Mouse (Mus musculus) MEL (cell line): ENCODE data around the gene Kcnd3. TPM values are rescaled to one million over a fixed set of nuclear protein-coding genes. Genes with fewer than 3 reads are reported as not detected.

Experiments
- DNase-seq: peaks from one replicate; pipeline ENCODE4 v3.0.0; 2011; ENCODE audit warnings: low read depth, low spot score
- H3K27ac ChIP-seq: 2 replicates; pipeline ENCODE4 v1.5.1; 2012; ENCODE audit warnings: low read depth, mild to moderate bottlenecking, control low read depth, low read length, moderate library complexity; ENCODE audit not compliant: control insufficient read depth
- H3K27me3 ChIP-seq, 2 experiments: fragments of 150-350 bp in 1 of 2; sonication (generic) in 1 of 2; 2 replicates each; pipeline ENCODE4 v1.6.1; 2012; ENCODE audit warnings: low read length in 2 of 2, mild to moderate bottlenecking in 2 of 2, improper control_type of control experiment in 1 of 2, moderate library complexity in 1 of 2; ENCODE audit not compliant: insufficient read depth in 2 of 2, control insufficient read depth in 1 of 2
- H3K36me3 ChIP-seq, 2 experiments: 2 replicates each; pipeline ENCODE4 v1.6.1; 2012 to 2014; ENCODE audit warnings: low read length in 2 of 2, improper control_type of control experiment in 1 of 2, inconsistent platforms in 1 of 2, mild to moderate bottlenecking in 1 of 2; ENCODE audit not compliant: insufficient read depth in 2 of 2, control insufficient read depth in 1 of 2
- H3K4me1 ChIP-seq, 2 experiments: fragments of 150-350 bp in 1 of 2; sonication (generic) in 1 of 2; 2 replicates each; pipeline ENCODE4 v1.6.1; 2012; ENCODE audit warnings: low read length in 2 of 2, improper control_type of control experiment in 1 of 2, mild to moderate bottlenecking in 1 of 2; ENCODE audit not compliant: insufficient read depth in 2 of 2, control insufficient read depth in 1 of 2
- H3K4me3 ChIP-seq, 2 experiments: fragments of 150-350 bp in 1 of 2; sonication (generic) in 1 of 2; 2 replicates each; pipeline ENCODE4 v1.5.1; 2012; ENCODE audit warnings: low read depth in 2 of 2, low read length in 2 of 2, mild to moderate bottlenecking in 2 of 2, moderate library complexity in 2 of 2, control low read depth in 1 of 2, improper control_type of control experiment in 1 of 2; ENCODE audit not compliant: control insufficient read depth in 1 of 2, insufficient read depth in 1 of 2
- H3K79me2 ChIP-seq: 2 replicates; pipeline ENCODE4 v1.6.1; 2012; ENCODE audit warnings: mild to moderate bottlenecking, low read length, moderate library complexity; ENCODE audit not compliant: control insufficient read depth, poor library complexity, insufficient read depth
- H3K9ac ChIP-seq: 2 replicates; pipeline ENCODE4 v1.6.1; 2012; ENCODE audit warnings: low read depth, mild to moderate bottlenecking, control low read depth, low read length, moderate library complexity; ENCODE audit not compliant: control insufficient read depth, poor library complexity, severe bottlenecking
- H3K9me3 ChIP-seq: fragments of 150-350 bp; sonication (generic); replicated peaks from 2 replicates; pipeline ENCODE4 v1.6.1; 2012; ENCODE audit warnings: mild to moderate bottlenecking, low read length, improper control_type of control experiment, moderate library complexity; ENCODE audit not compliant: insufficient read depth
- BHLHE40 ChIP-seq: IDR thresholded peaks from 2 replicates; pipeline ENCODE4 v1.6.1; 2012; ENCODE audit warnings: low read depth, mild to moderate bottlenecking, inconsistent platforms, low read length, improper control_type of control experiment, borderline replicate concordance
- E2F4 ChIP-seq: IDR thresholded peaks from 2 replicates; pipeline ENCODE4 v1.6.1; 2011; ENCODE audit warnings: low read depth, low read length, improper control_type of control experiment, borderline replicate concordance
- EP300 ChIP-seq, 2 experiments: IDR thresholded peaks; 2 replicates each; pipeline ENCODE4 v1.6.1; 2011; ENCODE audit warnings: improper control_type of control experiment in 2 of 2, low read length in 2 of 2, low read depth in 1 of 2, mild to moderate bottlenecking in 1 of 2
- ETS1 ChIP-seq: IDR thresholded peaks from 2 replicates; pipeline ENCODE4 v1.6.1; 2012; ENCODE audit warnings: low read depth, mild to moderate bottlenecking, inconsistent platforms, low read length, improper control_type of control experiment, moderate library complexity
- GABPA ChIP-seq: IDR thresholded peaks from 2 replicates; pipeline ENCODE4 v1.6.1; 2012; ENCODE audit warnings: low read depth, mild to moderate bottlenecking, inconsistent platforms, low read length, improper control_type of control experiment, moderate library complexity
- GATA1 ChIP-seq: IDR thresholded peaks from 2 replicates; pipeline ENCODE4 v1.6.1; 2011; ENCODE audit warnings: low read depth, low read length, improper control_type of control experiment
- HCFC1 ChIP-seq: IDR thresholded peaks from 2 replicates; pipeline ENCODE4 v1.6.1; 2012; ENCODE audit warnings: low read depth, mild to moderate bottlenecking, inconsistent platforms, low read length, improper control_type of control experiment, moderate library complexity
- KAT2A ChIP-seq: conservative IDR thresholded peaks from 2 replicates; pipeline ENCODE4 v1.6.1; 2012; ENCODE audit warnings: low read depth, low read length, improper control_type of control experiment, inconsistent platforms
- MAFK ChIP-seq: IDR thresholded peaks from 2 replicates; pipeline ENCODE4 v1.6.1; 2011; ENCODE audit warnings: low read depth, mild to moderate bottlenecking, low read length, improper control_type of control experiment, borderline replicate concordance
- MXI1 ChIP-seq: IDR thresholded peaks from 2 replicates; pipeline ENCODE4 v1.6.1; 2011; ENCODE audit warnings: mild to moderate bottlenecking, low read depth, low read length, improper control_type of control experiment
- POLR2AphosphoS2 ChIP-seq: IDR thresholded peaks from 2 replicates; pipeline ENCODE4 v1.6.1; 2011; ENCODE audit warnings: low read length, improper control_type of control experiment
- RCOR1 ChIP-seq: IDR thresholded peaks from 2 replicates; pipeline ENCODE4 v1.6.1; 2012; ENCODE audit warnings: low read depth, mild to moderate bottlenecking, inconsistent platforms, low read length, improper control_type of control experiment
- SIN3A ChIP-seq: IDR thresholded peaks from 2 replicates; pipeline ENCODE4 v1.6.1; 2012; ENCODE audit warnings: low read length, improper control_type of control experiment, inconsistent platforms
- TBP ChIP-seq: IDR thresholded peaks from 2 replicates; pipeline ENCODE4 v1.8.0; 2011; ENCODE audit warnings: low read depth, low read length, improper control_type of control experiment
- TCF12 ChIP-seq: IDR thresholded peaks from 2 replicates; pipeline ENCODE4 v1.6.1; 2014; ENCODE audit warnings: low read depth, mild to moderate bottlenecking, inconsistent platforms, low read length, improper control_type of control experiment, moderate library complexity
- USF1 ChIP-seq: IDR thresholded peaks from 2 replicates; pipeline ENCODE4 v1.6.1; 2014; ENCODE audit warnings: low read depth, mild to moderate bottlenecking, inconsistent platforms, low read length, improper control_type of control experiment, moderate library complexity
- ZC3H11A ChIP-seq: IDR thresholded peaks from 2 replicates; pipeline ENCODE4 v1.6.1; 2012; ENCODE audit warnings: low read depth, mild to moderate bottlenecking, inconsistent platforms, low read length, improper control_type of control experiment
- polyA plus RNA-seq, 2 experiments: library from polyadenylated mRNA; stranded (reverse) in 1 of 2; unstranded in 1 of 2; fragments of >175 nt in 1 of 2; fragments of >200 nt in 1 of 2; gene quantifications; 2 replicates each; pipeline versions ENCODE4 v1.2.1 to v1.2.4; 2012; ENCODE audit warnings: low replicate concordance in 2 of 2, low read depth in 1 of 2; ENCODE audit not compliant: insufficient read length in 2 of 2, insufficient read depth in 1 of 2, missing spikeins in 1 of 2
- total RNA-seq: library from RNA; depleted of rRNA; stranded (reverse); fragments of 300-350 nt; gene quantifications from 2 replicates; pipeline ENCODE4 v1.2.3, GENCODE M21; 2012

The Kcnd3 gene
- total and polyA plus RNA-seq, 3 experiments = 0.01 TPM; not detected in 2

DNA sequence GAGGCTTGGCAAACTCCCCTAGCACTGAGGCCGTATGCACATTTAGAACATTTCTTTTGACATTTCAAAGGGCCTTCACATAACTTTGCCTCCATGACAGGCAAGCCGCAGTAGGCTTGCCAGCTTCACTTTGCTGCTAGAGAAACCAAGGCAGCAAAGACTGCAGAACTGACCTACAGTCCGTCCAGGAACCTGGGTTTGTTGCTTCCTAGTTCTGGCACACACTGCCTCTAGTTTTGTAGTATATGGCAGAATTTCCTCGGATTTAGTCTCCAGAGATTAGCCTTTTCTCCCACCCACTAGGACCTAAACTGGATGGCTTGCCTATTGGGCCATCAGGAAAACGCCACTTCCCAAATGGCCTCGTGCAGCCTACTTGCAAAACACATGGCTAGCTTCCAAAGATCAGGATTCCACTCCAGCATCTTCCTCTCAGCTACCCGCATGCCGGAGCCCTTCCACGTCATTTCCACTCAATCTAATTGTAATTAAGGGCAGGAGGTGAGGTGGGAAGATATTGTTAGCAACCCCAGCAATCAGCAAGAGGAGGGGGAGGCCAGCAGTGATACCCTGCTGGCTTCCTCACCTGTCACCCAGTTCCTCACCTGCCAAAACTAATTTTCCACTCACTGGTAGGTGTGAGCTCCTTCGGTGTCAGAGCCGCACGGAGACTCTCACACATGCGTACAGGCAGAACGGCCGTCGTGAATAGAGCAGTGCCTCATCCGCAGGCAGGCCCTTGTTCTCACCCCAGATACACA is 244.4 kb downstream of the Kcnd3 start:
- Histone ChIP-seq H3K9ac (no peak overlapping the region), H3K27ac (no peak overlapping the region)
- TF ChIP-seq MXI1 = no peak
- TF ChIP-seq GABPA = no peak
- no peak for TF ChIP-seq RCOR1
- TF ChIP-seq ETS1 = no peak
- TF ChIP-seq BHLHE40 = no peak
- TF ChIP-seq KAT2A = no peak

DNA sequence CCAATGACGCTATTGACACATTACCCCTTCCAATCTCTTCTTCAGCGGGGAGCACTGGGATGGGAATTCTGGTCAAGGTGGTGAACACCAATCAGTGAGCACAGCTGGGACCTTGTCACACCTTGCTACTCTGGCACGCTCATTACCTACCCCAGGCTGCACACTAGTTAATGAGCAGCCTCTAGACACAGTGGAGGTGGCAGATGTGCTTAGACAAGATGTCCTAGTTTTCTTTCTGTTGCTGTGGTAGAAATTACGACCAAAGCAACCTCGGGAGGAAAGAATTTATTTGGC is 245.0 kb downstream of the Kcnd3 start:
- Histone ChIP-seq H3K27me3 (peaks cover 0 to 2% of the 10 kb centered on the region in 2 experiments; a peak in 1 of 4 replicates), H3K4me1 (peaks cover 26 to 34% of the 10 kb centered on the region in 2 experiments), H3K4me3 (no peak overlapping the region), H3K9ac (no peak overlapping the region), H3K36me3 (peaks cover 0 to 30% of the 10 kb centered on the region in 2 experiments; a peak in 2 of 4 replicates), H3K27ac (no peak overlapping the region), H3K9me3 (no peaks in the 10 kb centered on the region), H3K79me2 (no peaks in the 10 kb centered on the region)
- TF ChIP-seq EP300 (IDR thresholded peaks at IDR 0.05; ENCODE audit: low read depth in 1 of 2, low read length in 2 of 2) (no peak), HCFC1 (no peak), POLR2AphosphoS2 (no peak), ZC3H11A (no peak), MAFK (no peak), SIN3A (no peak), MXI1 (no peak), GATA1 (no peak), TCF12 (no peak), TBP (no peak), USF1 (no peak), E2F4 (no peak)
- DNase-seq = no peak

More for the DNA sequence above, 244.4 kb downstream of the Kcnd3 start:
- Histone ChIP-seq H3K9me3 (no peaks in the 10 kb centered on the region), H3K36me3 (peaks cover 0 to 25% of the 10 kb centered on the region in 2 experiments; a peak in 2 of 4 replicates), H3K79me2 (no peaks in the 10 kb centered on the region), H3K27me3 (peaks cover 0 to 2% of the 10 kb centered on the region in 2 experiments; a peak in 1 of 4 replicates), H3K4me3 (no peak overlapping the region), H3K4me1 (peaks cover 24 to 28% of the 10 kb centered on the region in 2 experiments)
- DNase-seq = no peak
